Mouse (Mus musculus) liver, adult 10 weeks (tissue): ENCODE measurements around the gene Slc35e2. TPM values are rescaled to one million over a fixed set of nuclear protein-coding genes. Genes with fewer than 3 reads are reported as not detected.

Experiments used
- polyA plus RNA-seq: library from polyadenylated mRNA; stranded (reverse); fragments of 350-450 nt; fragmentation: Illumina TruSeq; extraction: RNeasy Lipid Tissue Mini Kit (QIAGEN cat#74804); gene quantifications from one replicate; pipeline ENCODE4 v1.2.3, GENCODE M21; 2014; ENCODE audit warnings: low read depth, low replicate concordance

The Slc35e2 gene
- polyA plus RNA-seq, result 30.8 TPM

DNA sequence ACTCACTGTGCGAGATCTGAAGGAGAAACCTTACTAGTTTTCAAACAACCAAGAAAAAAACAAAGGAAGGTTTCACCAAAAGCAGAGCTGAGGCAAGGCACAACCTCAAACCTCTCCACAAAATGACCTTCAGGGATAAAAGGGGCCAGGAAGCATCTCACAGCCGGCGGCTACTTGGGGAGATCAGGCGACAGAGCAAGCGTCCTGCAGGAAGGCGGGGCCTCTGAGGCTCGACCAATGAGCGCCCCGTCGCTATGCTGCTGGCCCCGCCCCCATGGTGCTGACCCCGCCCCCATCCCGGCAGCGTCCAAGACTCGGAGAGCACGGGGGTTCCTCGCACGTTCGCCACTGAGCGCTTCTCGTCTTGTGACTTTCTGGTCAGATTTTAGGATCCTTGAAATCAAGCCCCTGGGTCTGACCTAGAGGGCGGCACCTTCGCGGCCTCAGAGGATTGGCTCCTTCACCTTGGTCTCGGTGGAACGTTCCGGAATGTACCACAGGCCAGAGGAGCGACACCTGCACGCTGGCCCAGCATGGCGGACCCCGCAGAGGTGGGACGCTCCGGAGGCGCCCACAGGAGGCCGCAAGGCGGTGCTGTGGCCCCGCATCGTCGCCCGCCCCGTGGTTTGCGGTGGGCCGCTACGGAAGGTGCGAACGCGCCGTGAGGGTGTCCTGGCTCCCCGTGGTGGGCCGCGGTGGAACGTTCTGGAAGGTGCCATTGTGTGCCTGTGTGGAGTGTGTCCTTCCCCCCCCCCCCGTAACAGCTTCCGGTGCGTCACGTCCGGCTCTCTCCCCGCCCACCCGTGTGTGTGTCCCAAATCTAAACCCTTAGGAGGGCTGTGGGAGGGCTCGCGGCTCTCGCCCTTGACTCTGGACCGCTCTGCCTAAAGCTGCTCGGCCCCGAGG lies at the start of gene Slc35e2:
Gene Slc35e2, plus strand, starts transcription at position 326 of the 906 bp plus-strand sequence.

DNA sequence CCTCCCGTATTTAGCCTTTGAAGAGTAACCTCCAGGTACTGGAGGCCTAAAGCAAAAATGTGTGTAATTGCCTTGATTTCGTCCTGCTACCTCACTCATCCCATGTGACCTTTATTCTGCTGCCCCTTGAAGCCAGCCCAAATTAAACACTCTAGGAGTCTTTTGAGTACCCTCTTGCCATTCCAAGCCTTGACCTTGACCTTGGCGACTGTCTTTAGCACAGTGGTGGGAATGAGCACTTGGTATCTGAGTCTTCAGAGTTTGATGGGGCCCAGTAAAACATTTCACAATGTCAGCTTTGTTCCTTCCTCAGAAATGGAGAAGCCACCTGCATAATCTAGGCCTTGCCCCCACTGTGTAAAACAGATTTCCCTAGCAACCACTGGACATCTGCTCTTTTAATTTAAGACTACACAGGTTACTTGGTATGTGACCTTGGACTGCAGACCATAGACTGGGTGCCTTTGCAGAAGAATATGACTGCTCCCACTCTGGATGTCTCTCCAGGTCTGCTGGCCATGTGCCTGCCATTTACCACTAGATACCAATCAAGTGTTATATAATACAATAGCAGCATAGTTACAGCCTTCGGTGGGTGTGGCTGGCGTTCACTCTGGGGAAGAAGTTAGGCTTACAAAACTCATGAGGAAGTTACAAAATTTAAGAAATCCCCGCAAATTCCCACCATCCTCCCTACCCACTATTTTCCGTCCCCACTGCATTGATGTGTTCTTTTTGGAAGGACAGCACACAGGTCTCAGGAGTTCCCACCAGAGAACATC lies 39.4 kb upstream of the Slc35e2 start, which contains the start of gene Nadk:
Gene Nadk, plus strand, starts transcription at position 718 of the 782 bp plus-strand sequence.

DNA sequence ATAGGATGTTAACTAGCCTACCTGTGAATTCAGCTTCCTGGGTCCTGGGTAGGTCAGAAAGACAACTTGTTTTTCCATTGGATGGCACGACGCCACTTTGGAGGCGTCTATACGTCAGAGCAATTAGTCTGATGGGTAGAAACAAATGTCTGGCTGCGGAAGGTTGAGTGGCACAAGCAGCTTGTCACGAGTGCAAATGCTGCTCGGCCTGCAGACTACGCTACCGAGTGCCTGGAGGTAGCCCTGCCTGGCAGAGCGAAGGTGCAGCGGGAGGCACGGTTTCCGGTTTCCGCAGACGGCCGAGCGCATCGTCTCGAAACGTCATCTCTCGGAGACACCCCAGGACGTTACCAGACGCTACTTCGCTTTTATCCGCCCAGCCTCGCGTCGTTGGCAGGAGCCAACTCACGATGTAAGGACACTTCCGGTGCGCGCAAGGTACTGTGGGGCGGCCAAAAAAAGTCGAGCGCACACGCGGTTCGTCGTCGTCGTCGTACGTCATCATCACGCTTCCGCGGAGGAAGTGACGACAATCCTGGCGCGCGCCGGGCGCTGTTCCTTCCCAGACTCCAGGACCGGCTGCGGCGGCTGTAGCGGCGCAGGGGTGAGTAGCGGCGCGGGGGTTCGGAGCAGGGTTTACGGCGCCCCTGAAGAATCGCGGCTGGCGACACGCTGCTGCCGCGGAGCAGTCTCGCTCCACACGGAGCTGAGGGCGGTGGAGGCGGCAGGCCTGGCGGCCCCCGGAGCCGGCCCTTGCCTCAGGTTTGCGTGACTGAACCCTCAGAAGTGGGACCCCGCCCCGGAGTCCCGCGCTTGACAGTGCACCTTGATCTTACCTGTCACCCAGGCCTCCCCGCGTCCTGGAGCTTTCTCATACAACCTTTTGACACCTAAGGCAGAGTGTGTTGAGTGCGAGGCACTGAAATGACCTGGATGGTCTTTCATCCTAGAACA lies 23.4 kb downstream of the Slc35e2 start, which contains the start of gene Cdk11b:
Gene Cdk11b, plus strand, starts transcription at position 517 of the 954 bp plus-strand sequence.

DNA sequence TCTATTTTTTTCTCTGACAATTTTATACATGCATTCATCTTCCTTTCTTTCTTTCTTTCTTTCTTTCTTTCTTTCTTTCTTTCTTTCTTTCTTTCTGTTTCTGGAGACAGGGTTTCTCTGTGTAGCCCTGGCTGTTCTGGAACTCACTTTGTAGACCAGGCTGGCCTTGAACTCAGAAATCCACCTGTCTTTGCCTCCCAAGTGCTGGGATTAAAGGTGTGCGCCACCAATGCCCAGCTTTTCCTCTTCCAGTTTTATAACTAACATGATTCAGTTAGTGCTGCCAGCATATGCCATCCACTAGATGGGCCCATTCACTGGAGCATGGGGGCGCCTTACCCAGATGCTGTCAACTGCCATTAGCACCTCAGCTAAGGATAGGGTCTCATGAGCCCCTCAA lies 44.1 kb downstream of the Slc35e2 start, which contains the start of gene Gm10563:
Gene Gm10563, minus strand, starts transcription at position 101 of the 400 bp plus-strand sequence.

DNA sequence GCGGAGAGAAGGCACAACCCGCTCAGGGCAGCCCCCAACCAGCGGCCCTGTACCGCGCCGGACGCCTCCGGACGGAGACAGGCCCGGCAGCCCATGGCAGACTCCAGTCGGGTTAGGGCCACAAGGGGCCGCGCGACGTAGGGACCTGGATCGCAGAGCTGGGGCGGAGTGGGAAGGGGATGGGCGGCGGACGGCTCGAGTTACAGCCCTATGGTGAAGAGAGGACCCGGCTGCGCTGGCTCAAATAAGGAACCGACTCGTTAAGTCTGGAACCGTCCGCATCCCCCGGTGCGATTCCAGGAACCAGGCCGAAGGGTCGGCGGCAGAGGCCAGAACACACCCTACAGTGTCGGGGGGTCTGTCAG lies 51.9 kb downstream of the Slc35e2 start, which contains the start of gene Mmp23:
Gene Mmp23, minus strand, starts transcription at position 299 of the 365 bp plus-strand sequence.

DNA sequence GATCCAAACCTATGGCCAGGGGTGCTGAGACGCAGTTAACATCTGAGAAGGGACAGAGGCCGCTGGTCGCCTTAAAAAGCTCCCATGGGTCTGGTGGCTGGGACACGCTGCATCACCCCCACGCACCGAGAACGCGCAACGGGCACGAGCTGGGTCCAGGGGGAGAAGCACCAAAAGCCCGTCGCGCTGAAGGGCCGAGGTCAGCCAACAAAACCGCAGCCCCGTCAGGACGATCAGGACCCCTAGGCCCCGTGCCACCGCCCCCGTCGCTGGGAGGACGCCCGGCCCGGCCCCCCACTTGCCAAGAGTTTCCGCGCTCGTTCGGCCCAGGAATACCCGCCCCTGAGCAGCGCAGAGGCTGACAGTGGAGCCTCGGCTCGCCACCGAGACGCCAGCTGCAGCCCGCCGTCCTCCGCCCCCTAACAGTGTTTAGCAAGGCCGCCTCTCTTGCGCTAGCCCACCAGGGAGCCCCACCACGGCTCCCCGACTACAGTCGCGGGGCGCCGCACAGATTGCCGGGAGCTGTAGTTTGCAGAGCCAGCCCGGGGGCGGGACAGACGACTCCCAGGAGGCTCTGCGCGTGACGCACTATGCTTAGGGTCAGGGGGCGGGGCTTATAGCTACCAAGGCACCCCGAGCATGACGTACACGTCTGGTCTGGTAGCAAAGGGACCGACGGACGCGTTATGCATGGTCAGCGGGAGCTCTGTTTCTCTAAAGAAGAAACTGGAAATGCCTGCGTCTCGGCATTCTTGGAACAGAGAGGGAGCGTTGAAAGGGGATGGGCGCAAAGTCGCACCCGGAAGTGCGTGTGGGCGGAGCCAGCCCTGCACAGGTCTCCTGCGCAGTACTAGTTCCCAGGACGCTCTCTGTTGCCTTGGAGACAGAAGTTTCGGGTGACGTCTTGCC lies 67.7 kb downstream of the Slc35e2 start, which contains the start of gene Mib2:
Gene Mib2, minus strand, starts transcription at position 510 of the 909 bp plus-strand sequence.

Other genes starting within 250 kb of the Slc35e2 start
- 3.4 TPM for gene Prkcz, start 240.1 kb upstream of the Slc35e2 start, polyA plus RNA-seq
- gene Gabrd, start 203.3 kb upstream of the Slc35e2 start, polyA plus RNA-seq, result not detected
- gene Cfap74, start 192.2 kb upstream of the Slc35e2 start, polyA plus RNA-seq, result not detected
- not detected for gene Tmem52, start 132.3 kb upstream of the Slc35e2 start, polyA plus RNA-seq
- gene Gnb1, start 110.1 kb upstream of the Slc35e2 start, polyA plus RNA-seq, result 39.2 TPM
- gene Nadk, start 39.0 kb upstream of the Slc35e2 start, polyA plus RNA-seq, result 62.2 TPM
- 28.7 TPM for gene Cdk11b, start 23.4 kb downstream of the Slc35e2 start, polyA plus RNA-seq
- gene Gm10563, start 44.0 kb downstream of the Slc35e2 start, polyA plus RNA-seq, result not detected
- gene Mmp23, start 52.0 kb downstream of the Slc35e2 start, polyA plus RNA-seq, result 0.26 TPM
- gene Mib2, start 67.8 kb downstream of the Slc35e2 start, polyA plus RNA-seq, result 0.87 TPM
- not detected for gene Fndc10, start 92.9 kb downstream of the Slc35e2 start, polyA plus RNA-seq
- gene Ssu72, start 103.4 kb downstream of the Slc35e2 start, polyA plus RNA-seq, result 50.5 TPM
- gene Tmem240, start 133.4 kb downstream of the Slc35e2 start, polyA plus RNA-seq, result not detected
- 11.7 TPM for gene Atad3a, start 159.7 kb downstream of the Slc35e2 start, polyA plus RNA-seq
- 0.11 TPM for gene Vwa1, start 173.3 kb downstream of the Slc35e2 start, polyA plus RNA-seq
- gene Tmem88b, start 184.5 kb downstream of the Slc35e2 start, polyA plus RNA-seq, result 1.9 TPM
- not detected for gene Ankrd65, start 189.0 kb downstream of the Slc35e2 start, polyA plus RNA-seq
- 46.8 TPM for gene Mrpl20, start 201.5 kb downstream of the Slc35e2 start, polyA plus RNA-seq
- gene Ccnl2, start 211.1 kb downstream of the Slc35e2 start, polyA plus RNA-seq, result 60.9 TPM
- 7.5 TPM for gene Aurkaip1, start 229.9 kb downstream of the Slc35e2 start, polyA plus RNA-seq
- gene Mxra8, start 238.3 kb downstream of the Slc35e2 start, polyA plus RNA-seq, result 11.4 TPM
- gene Dvl1, start 246.0 kb downstream of the Slc35e2 start, polyA plus RNA-seq, result 3.9 TPM